Mouse (Mus musculus) neural tube, embryonic 12.5 days (tissue): ENCODE data around the gene 4933414I15Rik. TPM values are rescaled to one million over a fixed set of nuclear protein-coding genes. Genes with fewer than 3 reads are reported as not detected.

ENCODE experiments used
- ATAC-seq: fragments of 200-750 bp; cut with Nextera tagmentation; 2 replicates; pipeline ENCODE4 v1.8.0; 2017; ENCODE audit warnings: low read depth, mild to moderate bottlenecking, moderate TSS enrichment, moderate library complexity; ENCODE audit not compliant: low FRiP score
- H3K27ac ChIP-seq: fragments of 300-500 bp; sonication (generic); 2 replicates; pipeline ENCODE4 v1.5.1; 2016
- H3K27me3 ChIP-seq: fragments of 300-500 bp; sonication (generic); replicated peaks from 2 replicates; pipeline ENCODE4 v1.6.1; 2016; ENCODE audit warnings: mild to moderate bottlenecking
- H3K36me3 ChIP-seq: fragments of 300-500 bp; sonication (generic); 2 replicates; pipeline ENCODE4 v1.6.1; 2016; ENCODE audit warnings: mild to moderate bottlenecking
- H3K4me1 ChIP-seq: fragments of 300-500 bp; sonication (generic); 2 replicates; pipeline ENCODE4 v1.6.1; 2016
- H3K4me2 ChIP-seq: fragments of 300-500 bp; sonication (generic); replicated peaks from 2 replicates; pipeline ENCODE4 v1.6.1; 2016; ENCODE audit warnings: mild to moderate bottlenecking
- H3K4me3 ChIP-seq: fragments of 300-500 bp; sonication (generic); 2 replicates; pipeline ENCODE4 v1.5.1; 2016
- H3K9ac ChIP-seq: fragments of 300-500 bp; sonication (generic); 2 replicates; pipeline ENCODE4 v1.6.1; 2016; ENCODE audit warnings: mild to moderate bottlenecking
- H3K9me3 ChIP-seq: fragments of 300-500 bp; sonication (generic); 2 replicates; pipeline ENCODE4 v1.6.1; 2016; ENCODE audit warnings: mild to moderate bottlenecking
- WGBS: fragments of 180-500 bp; shearing (Covaris S2); methylation state at CpG from one replicate; pipeline ENCODE4 v1.1.7; 2016; 5-methylcytosine and 5-hydroxymethylcytosine counted together
- polyA plus RNA-seq: library from polyadenylated mRNA; unstranded; fragments of >200 nt; fragmentation: Nextera tagmentation; extraction: Ambion mirVana; gene quantifications from 2 replicates; pipeline ENCODE4 v1.2.1, GENCODE M21; 2016

4933414I15Rik gene
- polyA plus RNA-seq = not detected in 2 replicates

DNA sequence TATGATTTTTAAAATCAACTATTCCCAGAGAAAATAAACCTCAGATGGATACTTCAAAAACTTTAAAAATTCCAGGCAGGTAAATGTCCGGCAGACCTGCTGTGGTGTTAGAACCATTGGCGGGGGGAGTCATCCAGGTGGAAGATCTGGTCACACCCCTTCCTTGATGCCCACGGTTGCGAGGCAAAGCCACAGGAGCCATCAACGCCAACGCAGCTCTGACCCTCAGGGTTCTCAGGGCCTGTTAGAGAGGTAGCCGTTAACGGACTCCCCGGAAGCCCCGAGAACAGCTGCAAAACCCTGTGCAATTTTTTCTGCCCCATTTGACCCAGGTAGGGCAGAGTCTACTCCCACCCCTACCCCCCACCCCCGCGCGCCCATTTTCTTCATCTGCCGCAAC lies at the start of gene 4933414I15Rik:
Gene 4933414I15Rik (minus strand): TSS at position 260 of the 400 bp plus-strand sequence.
- no peak within 1 kb of the TSS for H3K27ac ChIP-seq
- no peaks in the 10 kb centered on the region for H3K9me3 ChIP-seq
- no peak within 1 kb of the TSS for H3K4me2 ChIP-seq
- H3K36me3 ChIP-seq = no peaks in the 10 kb centered on the region
- H3K4me1 ChIP-seq = no peaks in the 10 kb centered on the region
- no peak within 1 kb of the TSS for H3K9ac ChIP-seq
- H3K4me3 ChIP-seq = no peak within 1 kb of the TSS
- ATAC-seq = no peak
- 85% methylated on average over 14 of the region's 14 CpGs for WGBS
- no peaks in the 10 kb centered on the region for H3K27me3 ChIP-seq

DNA sequence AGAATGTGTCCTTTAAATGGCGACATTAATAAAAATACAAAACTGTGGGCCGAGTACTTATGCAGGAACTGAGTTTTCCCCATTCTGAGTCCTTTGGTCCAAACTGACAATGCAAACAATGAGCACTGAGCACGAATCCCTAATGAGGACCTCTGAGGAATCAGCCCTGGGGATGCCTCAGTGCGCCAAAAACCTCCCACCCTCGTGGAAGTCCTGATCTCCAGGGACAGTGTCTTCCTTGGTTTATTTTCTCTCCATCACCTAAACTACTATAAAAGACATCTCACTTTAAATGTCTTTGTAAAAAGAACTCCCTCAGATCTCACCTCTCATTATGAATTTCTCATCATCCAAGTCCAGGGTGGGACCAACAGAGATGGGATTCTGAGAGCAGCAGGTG lies 38.1 kb upstream of the 4933414I15Rik start, which contains the start of gene Olfr1377:
Gene Olfr1377 (plus strand): TSS at position 301 of the 400 bp plus-strand sequence.
- H3K9ac ChIP-seq = no peak within 1 kb of the TSS
- WGBS = 74% methylated on average over 5 of the region's 5 CpGs
- no peaks in the 10 kb centered on the region for H3K4me1 ChIP-seq
- no peak within 1 kb of the TSS for H3K4me2 ChIP-seq
- no peak within 1 kb of the TSS for H3K4me3 ChIP-seq
- no peak within 1 kb of the TSS for H3K27ac ChIP-seq
- ATAC-seq = no peak
- H3K36me3 ChIP-seq = no peaks in the 10 kb centered on the region
- no peaks in the 10 kb centered on the region for H3K27me3 ChIP-seq
- no peaks in the 10 kb centered on the region for H3K9me3 ChIP-seq

DNA sequence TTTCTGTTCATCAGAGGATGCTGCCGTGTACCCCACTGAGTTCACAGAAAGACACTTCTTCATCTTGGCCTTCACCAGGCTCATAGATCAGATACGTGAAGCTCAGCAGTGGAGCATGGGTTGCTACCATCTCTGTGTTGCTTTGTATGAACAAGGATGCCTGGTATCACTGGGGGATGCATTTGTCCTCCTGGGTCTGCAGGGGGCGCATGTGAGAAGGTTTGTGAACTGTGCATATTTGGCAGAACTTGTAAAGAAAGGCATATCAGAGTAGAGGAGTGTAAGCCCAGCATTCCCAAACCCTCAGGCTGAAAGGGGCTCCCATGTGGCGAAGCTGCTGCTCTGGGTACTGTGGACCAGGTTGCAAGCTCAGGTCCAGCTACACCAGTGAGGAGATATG lies 33.7 kb upstream of the 4933414I15Rik start:
- Histone ChIP-seq H3K4me3 (no peak overlapping the region), H3K4me1 (no peaks in the 10 kb centered on the region), H3K27ac (no peak overlapping the region), H3K4me2 (no peak overlapping the region), H3K9ac (no peak overlapping the region), H3K27me3 (no peaks in the 10 kb centered on the region), H3K9me3 (no peaks in the 10 kb centered on the region), H3K36me3 (no peaks in the 10 kb centered on the region)
- ATAC-seq = no peak
- WGBS = 76% methylated on average over 4 of the region's 4 CpGs

DNA sequence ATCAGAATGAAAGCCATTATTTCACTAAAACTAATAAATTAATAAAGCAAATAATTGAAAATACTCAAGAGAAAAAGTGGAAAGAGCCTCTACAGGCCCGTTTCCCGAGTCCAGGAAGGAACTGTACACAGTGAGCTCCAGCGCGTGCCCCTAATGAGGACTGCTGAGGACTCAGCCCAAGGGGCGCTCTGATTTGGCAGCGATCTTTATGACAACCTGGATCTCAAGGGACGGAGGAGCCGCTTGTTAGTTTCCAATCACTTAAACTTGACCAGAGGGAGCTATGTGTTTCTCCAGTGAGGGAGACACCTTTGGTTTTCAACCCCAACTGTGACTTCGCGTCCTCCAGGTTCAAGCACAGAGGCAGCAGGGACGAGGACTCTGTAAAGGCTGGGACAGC lies 22.7 kb upstream of the 4933414I15Rik start, which contains the start of gene Olfr1378:
Gene Olfr1378 (plus strand): TSS at position 301 of the 400 bp plus-strand sequence.
- H3K4me3 ChIP-seq = no peak within 1 kb of the TSS
- no peaks in the 10 kb centered on the region for H3K9me3 ChIP-seq
- no peak within 1 kb of the TSS for H3K27ac ChIP-seq
- no peaks in the 10 kb centered on the region for H3K4me1 ChIP-seq
- no peak for ATAC-seq
- H3K9ac ChIP-seq = no peak within 1 kb of the TSS
- H3K27me3 ChIP-seq = no peaks in the 10 kb centered on the region
- 91% methylated on average over 11 of the region's 11 CpGs for WGBS
- H3K4me2 ChIP-seq = no peak within 1 kb of the TSS
- H3K36me3 ChIP-seq = no peaks in the 10 kb centered on the region

DNA sequence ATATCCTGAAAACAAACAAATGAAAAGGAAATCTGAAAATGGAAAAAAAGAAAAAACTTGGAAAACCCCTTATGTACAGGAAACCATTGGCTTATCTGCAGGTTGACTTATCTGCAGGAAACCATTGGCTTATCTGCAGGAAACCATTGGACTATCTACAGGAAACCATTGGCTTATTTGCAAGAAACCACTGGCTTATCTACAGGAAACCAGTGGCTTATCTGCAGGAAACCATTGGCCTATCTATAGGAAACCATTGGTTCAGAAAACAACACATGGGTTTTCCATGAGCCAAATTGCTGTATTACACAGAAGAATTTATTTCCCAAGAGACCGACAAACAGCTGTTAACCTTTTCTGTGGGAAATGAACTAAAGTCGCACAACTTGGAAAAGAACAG lies 21.3 kb upstream of the 4933414I15Rik start:
- no peaks in the 10 kb centered on the region for H3K9me3 ChIP-seq
- no peaks in the 10 kb centered on the region for H3K36me3 ChIP-seq
- no peak overlapping the region for H3K9ac ChIP-seq
- H3K27ac ChIP-seq = no peak overlapping the region
- H3K27me3 ChIP-seq = no peaks in the 10 kb centered on the region
- H3K4me2 ChIP-seq = no peak overlapping the region
- WGBS = 91% methylated on average over 2 of the region's 2 CpGs
- H3K4me3 ChIP-seq = no peak overlapping the region
- H3K4me1 ChIP-seq = no peaks in the 10 kb centered on the region
- no peak for ATAC-seq

DNA sequence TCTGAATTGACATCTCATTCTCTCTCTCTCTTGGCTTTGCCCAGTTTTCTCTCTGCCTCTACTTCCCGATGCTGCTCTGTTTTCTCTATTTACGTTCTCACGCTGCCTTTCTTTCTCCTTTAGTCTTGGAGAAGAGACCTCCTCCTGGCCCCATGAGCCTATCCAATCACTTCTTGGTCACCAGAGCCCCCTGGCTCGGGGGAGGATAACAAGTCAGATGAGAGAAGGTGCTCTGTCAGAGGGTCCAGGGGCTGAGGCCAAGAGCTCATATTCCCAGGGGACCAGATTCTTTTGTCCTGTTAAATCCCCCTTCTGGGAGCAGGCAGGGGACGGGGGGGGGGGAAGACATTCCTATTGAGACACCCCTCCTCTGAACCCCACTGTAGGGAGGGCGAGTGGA lies 10.1 kb upstream of the 4933414I15Rik start, which contains the start of gene Prop1:
Gene Prop1 (minus strand): TSS at position 101 of the 400 bp plus-strand sequence.
- Histone ChIP-seq H3K4me1 (no peaks in the 10 kb centered on the region), H3K9ac (no peak within 1 kb of the TSS), H3K4me3 (no peak within 1 kb of the TSS), H3K4me2 (no peak within 1 kb of the TSS), H3K27ac (no peak within 1 kb of the TSS), H3K36me3 (no peaks in the 10 kb centered on the region), H3K27me3 (no peaks in the 10 kb centered on the region), H3K9me3 (no peaks in the 10 kb centered on the region)
- 76% methylated on average over 6 of the region's 6 CpGs for WGBS
- ATAC-seq = no peak

DNA sequence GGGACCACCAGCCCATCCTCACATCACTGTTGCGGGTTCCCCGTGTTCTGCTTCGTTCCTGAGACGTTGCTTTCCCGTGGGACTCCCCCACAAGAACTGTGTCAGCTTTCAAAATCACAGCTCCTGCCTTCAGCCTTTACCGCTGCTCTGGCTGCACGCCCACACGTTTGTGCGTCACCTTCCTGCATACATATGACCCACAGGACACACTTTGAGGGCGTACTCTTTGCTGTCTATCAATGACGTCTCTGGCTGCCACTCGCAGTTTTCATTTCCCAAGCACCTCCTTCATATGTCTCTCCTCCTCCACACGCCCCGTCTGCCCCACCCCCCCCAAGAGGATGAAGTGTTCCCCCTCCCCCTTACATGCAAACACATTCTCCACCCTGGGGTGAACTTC lies 8.7 kb upstream of the 4933414I15Rik start:
- H3K4me1 ChIP-seq = no peaks in the 10 kb centered on the region
- no peak for ATAC-seq
- H3K4me3 ChIP-seq = no peak overlapping the region
- H3K27ac ChIP-seq = no peak overlapping the region
- H3K9ac ChIP-seq = no peak overlapping the region
- 78% methylated on average over 14 of the region's 14 CpGs for WGBS
- H3K4me2 ChIP-seq = no peak overlapping the region
- H3K27me3 ChIP-seq = no peaks in the 10 kb centered on the region
- no peaks in the 10 kb centered on the region for H3K36me3 ChIP-seq
- no peaks in the 10 kb centered on the region for H3K9me3 ChIP-seq

DNA sequence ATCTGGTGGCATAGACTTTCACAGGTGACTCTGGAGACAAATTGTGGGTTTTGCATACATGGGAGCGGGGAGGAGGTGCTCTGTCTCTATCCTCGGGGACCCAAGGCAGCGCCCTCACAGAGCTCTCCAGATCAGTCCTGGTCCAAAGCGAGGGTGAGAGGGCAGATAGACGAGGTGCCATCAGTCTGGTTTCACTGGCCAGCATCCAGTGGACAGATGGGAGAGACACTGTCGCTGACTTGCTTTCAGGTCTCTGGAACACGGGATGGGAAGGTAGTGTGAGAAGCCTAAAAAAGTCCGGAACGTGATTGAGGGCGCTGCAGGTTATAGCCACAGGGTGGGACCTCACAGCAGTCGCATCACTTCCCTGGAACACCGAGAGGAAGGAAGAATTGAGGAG lies 1.2 kb downstream of the 4933414I15Rik start:
- H3K4me3 ChIP-seq = no peak overlapping the region
- ATAC-seq = no peak
- H3K36me3 ChIP-seq = no peaks in the 10 kb centered on the region
- H3K9me3 ChIP-seq = no peaks in the 10 kb centered on the region
- H3K27me3 ChIP-seq = no peaks in the 10 kb centered on the region
- H3K27ac ChIP-seq = no peak overlapping the region
- H3K4me1 ChIP-seq = no peaks in the 10 kb centered on the region
- H3K9ac ChIP-seq = no peak overlapping the region
- 76% methylated on average over 12 of the region's 12 CpGs for WGBS
- no peak overlapping the region for H3K4me2 ChIP-seq

DNA sequence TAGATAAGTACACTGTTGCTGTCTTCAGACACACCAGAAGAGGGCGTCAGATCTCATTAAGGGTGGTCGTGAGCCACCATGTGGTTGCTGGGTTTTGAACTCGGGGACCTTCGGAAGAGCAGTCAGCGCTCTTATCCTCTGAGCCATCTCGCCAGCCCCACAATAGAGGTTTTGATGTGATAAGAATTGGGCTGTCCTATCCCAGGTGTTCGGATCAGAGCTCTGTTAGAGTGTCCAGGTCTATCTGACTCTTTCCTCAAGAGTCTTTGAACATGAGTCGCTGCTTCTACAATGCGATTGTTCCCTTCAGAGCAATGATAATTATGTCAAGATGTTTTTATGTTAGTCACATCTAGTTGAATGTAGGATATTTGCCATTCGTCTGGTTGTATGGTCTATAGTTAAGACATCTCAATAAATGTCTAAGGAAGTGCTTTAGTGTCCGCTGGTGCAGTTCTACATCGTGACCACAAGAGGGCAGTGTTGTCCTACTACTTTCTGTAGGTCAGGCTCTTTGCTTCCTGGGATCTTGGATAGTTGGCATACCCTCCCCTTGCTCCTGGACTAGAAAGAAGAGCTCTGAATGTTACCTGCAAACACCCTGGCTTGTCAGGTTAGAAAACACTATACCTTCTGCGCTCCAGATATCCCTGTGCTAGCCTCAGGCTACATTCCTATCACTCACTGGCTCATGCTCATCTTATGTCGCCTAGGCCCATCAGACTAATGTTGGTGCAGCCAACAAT lies 3.8 kb downstream of the 4933414I15Rik start:
- 41% methylated on average over 14 of the region's 14 CpGs for WGBS
- Histone ChIP-seq H3K9me3 (no peaks in the 10 kb centered on the region), H3K4me3 (no peak overlapping the region), H3K36me3 (no peaks in the 10 kb centered on the region), H3K27me3 (no peaks in the 10 kb centered on the region), H3K4me2 (no peak overlapping the region), H3K9ac (no peak overlapping the region), H3K4me1 (no peaks in the 10 kb centered on the region), H3K27ac (no peak overlapping the region)
- peak; percentile 58 for ATAC-seq

DNA sequence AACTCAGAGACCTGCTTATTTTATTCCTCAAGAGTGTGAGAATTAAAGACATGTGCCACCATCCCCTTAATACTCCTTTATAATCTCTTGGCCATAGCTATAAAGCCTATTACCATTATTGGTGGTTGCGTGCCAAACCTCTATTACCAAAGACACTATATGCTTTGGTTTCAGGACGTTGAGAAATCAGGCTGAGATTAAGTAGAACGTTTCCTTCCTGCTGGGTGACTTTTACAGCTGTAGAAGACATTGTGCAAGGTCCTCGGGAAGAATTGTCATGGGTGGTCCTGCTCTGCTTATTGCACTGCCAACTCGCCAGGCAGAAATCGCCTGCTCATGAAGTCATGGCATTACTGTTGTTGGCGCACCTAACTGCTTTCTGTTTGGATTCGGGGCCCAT lies 5.1 kb downstream of the 4933414I15Rik start:
- Histone ChIP-seq H3K4me1 (no peaks in the 10 kb centered on the region), H3K27ac (no peak overlapping the region), H3K36me3 (no peaks in the 10 kb centered on the region), H3K4me2 (no peak overlapping the region), H3K4me3 (no peak overlapping the region), H3K9me3 (no peaks in the 10 kb centered on the region), H3K27me3 (no peaks in the 10 kb centered on the region), H3K9ac (no peak overlapping the region)
- 82% methylated on average over 8 of the region's 8 CpGs for WGBS
- no peak for ATAC-seq

DNA sequence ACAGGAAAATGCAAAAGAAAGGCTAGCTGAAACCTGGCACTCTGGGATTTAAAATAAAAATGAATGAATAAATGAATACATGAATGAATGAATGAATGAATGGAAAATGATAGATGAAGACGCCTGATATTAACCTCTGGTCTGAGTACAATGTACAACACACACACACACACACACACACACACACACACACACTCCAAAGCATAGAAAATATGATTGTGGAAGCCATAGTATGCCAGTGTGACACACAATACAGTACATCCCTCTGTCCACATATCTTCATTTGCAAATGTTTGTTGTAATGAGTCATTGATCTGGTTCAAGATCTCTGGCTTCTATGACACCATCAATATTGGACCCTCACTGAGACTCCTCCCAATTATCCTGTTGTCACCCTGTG lies 11.5 kb downstream of the 4933414I15Rik start:
- no peak overlapping the region for H3K9ac ChIP-seq
- H3K27me3 ChIP-seq = no peaks in the 10 kb centered on the region
- no peak overlapping the region for H3K27ac ChIP-seq
- peak; percentile 57 for ATAC-seq
- 0 out of 2 replicates have a peak, but pooled peaks cover 8% of the 10 kb centered on the region for H3K4me1 ChIP-seq
- H3K9me3 ChIP-seq = no peaks in the 10 kb centered on the region
- H3K36me3 ChIP-seq = no peaks in the 10 kb centered on the region
- peak overlapping the region; percentile 83 for H3K4me2 ChIP-seq
- 69% methylated on average over 1 of the region's 1 CpGs for WGBS
- H3K4me3 ChIP-seq = no peak overlapping the region

DNA sequence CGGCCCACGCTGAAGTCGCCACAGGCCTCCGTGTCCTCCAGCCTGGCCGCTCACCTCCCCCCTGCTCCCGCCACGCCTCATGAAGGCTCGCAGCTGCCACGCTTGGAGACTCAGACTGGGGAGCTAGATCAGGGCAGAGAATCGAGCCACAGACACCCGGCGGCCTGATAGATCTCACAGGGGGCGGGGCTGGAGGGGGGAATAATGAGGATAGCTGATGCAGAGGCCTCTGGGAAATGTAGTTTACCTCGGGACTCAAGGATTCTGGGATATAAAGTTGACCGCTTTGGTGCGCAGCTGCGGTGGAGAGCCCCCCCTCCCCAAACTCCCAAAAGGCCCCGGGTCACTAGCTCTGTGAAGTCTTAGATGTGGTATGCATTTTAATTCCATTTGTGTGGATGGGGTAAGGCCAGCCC lies 12.1 kb downstream of the 4933414I15Rik start, which contains the start of gene Zfp354b:
Gene Zfp354b (minus strand): TSS at position 183 of the 416 bp plus-strand sequence.
- H3K27me3 ChIP-seq = no peaks in the 10 kb centered on the region
- H3K4me3 ChIP-seq = peak within 1 kb of the TSS; percentile 52
- no peaks in the 10 kb centered on the region for H3K36me3 ChIP-seq
- ATAC-seq = peak; percentile 94
- 0 out of 2 replicates have a peak, but pooled peaks cover 8% of the 10 kb centered on the region for H3K4me1 ChIP-seq
- no peak within 1 kb of the TSS for H3K27ac ChIP-seq
- peak within 1 kb of the TSS; percentile 63 for H3K9ac ChIP-seq
- peak within 1 kb of the TSS; percentile 83 for H3K4me2 ChIP-seq
- no peaks in the 10 kb centered on the region for H3K9me3 ChIP-seq
- under 1% methylated on average over 18 of the region's 18 CpGs for WGBS
